Mouse (Mus musculus) adrenal gland (tissue): Measurements from ENCODE around the gene Qrich1.

Experiments used
- intact Hi-C: fragments of 180-260 bp; cut with DNase I; formaldehyde crosslinking; loops from one replicate; pipeline ENCODE4 v1.15.1; 2025
- long read RNA-seq, 2 experiments: library from polyadenylated mRNA; unstranded; transcript quantifications; one replicate each; pipeline ENCODE4 v2.0.0; 2020; ENCODE audit warnings: borderline replicate concordance in 1 of 2; ENCODE audit not compliant: insufficient replicate concordance in 1 of 2

Gene Qrich1
- long read RNA-seq, experiment 1, transcript Qrich1-202 (10 exons, 3,040 nt): major isoform, 10 of 37 reads
- long read RNA-seq, experiment 1, partial matches to known transcripts: 6 of 37 reads
- long read RNA-seq, experiment 1, other reads (novel, unspliced or antisense): 17 of 37 reads
- long read RNA-seq, experiment 2, transcript Qrich1-202 (10 exons, 3,040 nt): major isoform, 6 of 26 reads
- long read RNA-seq, experiment 2, partial matches to known transcripts: 13 of 26 reads
- long read RNA-seq, experiment 2, other reads (novel, unspliced or antisense): 6 of 26 reads

GRCm38 (mm10) chr9:108516380-108517251 is at the start of gene Qrich1:
Gene Qrich1, plus strand, starts transcription at chr9:108516806.
- intact Hi-C loops: loop anchor here (5.0 kb wide), 1 partner anchor 51 kb away; the partner anchor contains the start of genes Dalrd3 and Ndufaf3

- intact Hi-C loops: no loop called here
Measured at GRCm38 (mm10) chr9:108469430-108469829, 47.2 kb upstream of the Qrich1 start.

- intact Hi-C loops: no loop called here
Measured at GRCm38 (mm10) chr9:108469845-108470244, 46.8 kb upstream of the Qrich1 start.

DNA sequence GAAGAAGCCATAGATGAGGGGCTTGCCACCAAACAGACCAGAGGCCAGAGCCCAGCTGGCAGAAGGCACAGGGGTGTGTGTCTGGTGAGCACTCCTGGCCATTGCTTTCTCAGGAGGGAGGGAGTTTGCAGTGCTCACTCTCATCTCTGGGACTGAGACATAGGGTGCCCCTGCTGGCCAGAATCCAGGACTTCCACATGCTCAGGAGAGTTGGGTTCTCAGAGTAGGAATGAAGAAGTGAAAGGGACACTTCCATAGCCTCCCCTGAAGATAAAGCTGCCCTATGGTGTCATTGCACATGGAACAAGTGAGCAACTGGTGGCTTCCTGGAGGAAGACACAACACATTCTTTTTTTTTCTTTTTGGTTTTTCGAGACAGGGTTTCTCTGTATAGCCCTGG is 42.1 kb upstream of the Qrich1 start:
- intact Hi-C loops: no loop called here

DNA sequence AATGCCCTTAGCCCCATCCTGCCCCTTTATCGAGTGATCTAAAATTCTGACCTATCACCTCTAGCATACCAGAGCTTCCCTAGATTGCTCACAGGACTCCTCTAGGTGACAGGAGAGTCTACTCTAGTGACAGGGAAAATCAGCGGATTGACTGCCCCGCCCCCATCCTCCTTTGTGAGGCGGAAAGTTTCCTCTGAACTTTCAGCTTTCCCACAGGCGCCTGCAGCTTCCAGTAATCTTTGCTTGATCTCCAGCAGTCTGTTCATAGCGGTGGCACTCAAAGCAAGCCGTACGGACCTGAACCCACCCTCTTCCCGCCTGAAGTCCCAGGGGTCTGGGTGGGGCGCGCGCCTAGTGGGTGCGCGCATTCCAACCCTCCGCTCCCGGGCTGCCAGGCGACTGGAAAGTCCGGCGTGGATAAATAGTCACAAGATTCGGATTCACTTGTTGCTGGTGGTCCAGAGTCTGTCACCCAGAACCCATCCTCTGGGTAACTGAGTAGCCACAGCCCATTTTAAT is 37.9 kb upstream of the Qrich1 start:
- intact Hi-C loops: no loop called here

GRCm38 (mm10) chr9:108479241-108479640 is 37.4 kb upstream of the Qrich1 start:
- intact Hi-C loops: no loop called here

GRCm38 (mm10) chr9:108479721-108480351 is 36.8 kb upstream of the Qrich1 start, which contains the start of gene Lamb2:
Gene Lamb2, plus strand, starts transcription at chr9:108479736.
- intact Hi-C loops: no loop called here

DNA sequence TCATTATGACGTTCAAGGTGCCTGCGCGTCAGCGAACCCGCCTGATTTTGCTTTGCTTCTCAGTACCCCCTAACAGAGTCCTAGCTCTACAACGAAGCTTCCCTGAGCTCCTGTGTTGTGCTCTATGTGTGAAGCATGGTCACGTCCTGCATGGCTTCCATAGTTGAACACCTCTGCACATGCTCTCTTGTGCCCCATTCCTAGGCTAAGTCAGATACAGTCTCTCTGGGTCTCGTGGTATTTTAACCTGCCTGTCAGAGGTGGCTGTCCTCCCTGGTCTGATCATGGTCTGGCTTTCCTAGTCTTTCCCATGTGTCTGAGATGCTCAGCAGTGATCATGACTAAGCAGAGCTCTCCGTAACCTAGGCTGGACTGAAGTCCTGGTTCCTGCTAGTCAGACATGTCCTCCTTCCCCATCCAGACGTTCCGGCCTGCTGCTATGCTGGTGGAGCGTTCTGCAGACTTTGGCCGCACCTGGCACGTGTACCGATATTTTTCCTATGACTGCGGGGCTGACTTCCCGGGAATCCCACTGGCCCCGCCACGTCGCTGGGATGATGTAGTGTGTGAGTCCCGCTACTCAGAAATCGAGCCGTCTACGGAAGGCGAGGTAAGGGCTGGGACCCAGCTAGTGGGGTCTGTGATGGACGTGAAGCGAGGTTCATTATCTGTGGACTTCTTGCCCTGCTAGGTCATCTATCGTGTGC is 35.6 kb upstream of the Qrich1 start:
- intact Hi-C loops: no loop called here

- intact Hi-C loops: no loop called here
Measured at GRCm38 (mm10) chr9:108481520-108482210, 34.9 kb upstream of the Qrich1 start.

GRCm38 (mm10) chr9:108483051-108483790 is 33.4 kb upstream of the Qrich1 start:
- intact Hi-C loops: no loop called here

GRCm38 (mm10) chr9:108484021-108484420 is 32.6 kb upstream of the Qrich1 start:
- intact Hi-C loops: no loop called here

DNA sequence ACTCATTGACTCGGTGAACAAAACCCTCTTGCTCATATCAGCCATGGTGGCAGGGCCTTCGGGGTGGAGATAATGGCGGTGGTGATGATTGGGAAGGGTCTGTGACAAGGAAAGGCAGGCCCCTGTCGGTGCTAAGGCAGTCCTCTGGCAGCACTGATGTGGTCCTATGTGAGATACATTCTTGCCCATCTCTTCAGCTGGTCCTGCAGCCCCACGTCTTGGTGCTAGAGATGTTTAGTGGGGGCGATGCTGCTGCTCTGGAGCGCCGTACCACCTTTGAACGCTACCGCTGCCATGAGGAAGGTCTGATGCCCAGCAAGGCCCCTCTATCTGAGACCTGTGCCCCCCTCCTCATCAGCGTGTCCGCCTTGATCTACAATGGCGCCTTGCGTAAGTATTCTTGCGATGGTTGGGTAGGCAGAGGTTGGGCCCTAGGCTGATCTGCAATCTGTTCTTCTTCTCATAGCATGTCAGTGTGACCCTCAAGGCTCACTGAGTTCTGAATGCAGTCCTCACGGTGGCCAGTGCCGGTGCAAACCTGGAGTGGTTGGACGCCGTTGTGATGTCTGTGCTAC is 31.2 kb upstream of the Qrich1 start:
- intact Hi-C loops: no loop called here

- intact Hi-C loops: no loop called here
Measured at GRCm38 (mm10) chr9:108486973-108487530, 29.6 kb upstream of the Qrich1 start.

DNA sequence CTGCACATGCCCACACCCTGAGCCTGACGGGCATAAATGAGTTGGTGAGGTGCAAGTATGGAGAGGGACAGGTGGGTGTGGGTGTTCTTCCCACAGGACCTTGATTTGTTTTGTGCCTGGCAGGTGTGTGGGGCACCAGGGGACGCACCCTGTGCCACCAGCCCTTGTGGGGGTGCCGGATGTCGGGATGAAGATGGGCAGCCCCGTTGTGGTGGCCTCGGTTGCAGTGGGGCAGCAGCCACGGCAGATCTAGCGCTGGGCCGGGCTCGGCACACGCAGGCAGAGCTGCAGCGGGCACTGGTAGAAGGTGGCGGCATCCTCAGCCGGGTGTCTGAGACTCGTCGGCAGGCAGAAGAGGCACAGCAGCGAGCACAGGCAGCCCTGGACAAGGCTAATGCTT is 28.2 kb upstream of the Qrich1 start:
- intact Hi-C loops: no loop called here

DNA sequence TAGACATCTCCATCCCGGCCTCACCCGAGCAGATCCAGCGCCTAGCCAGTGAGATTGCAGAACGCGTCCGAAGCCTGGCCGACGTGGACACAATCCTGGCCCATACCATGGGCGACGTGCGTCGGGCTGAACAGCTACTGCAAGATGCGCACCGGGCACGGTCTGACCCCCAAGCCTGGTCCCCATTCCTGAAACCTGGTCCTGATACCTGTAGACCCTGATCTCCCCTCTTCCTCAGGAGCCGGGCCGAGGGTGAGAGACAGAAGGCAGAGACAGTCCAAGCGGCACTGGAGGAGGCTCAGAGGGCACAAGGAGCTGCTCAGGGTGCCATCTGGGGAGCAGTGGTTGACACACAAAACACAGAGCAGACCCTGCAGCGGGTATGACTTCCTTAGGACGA is 27.4 kb upstream of the Qrich1 start:
- intact Hi-C loops: no loop called here

- intact Hi-C loops: no loop called here
Measured at GRCm38 (mm10) chr9:108489702-108490558, 26.7 kb upstream of the Qrich1 start.

DNA sequence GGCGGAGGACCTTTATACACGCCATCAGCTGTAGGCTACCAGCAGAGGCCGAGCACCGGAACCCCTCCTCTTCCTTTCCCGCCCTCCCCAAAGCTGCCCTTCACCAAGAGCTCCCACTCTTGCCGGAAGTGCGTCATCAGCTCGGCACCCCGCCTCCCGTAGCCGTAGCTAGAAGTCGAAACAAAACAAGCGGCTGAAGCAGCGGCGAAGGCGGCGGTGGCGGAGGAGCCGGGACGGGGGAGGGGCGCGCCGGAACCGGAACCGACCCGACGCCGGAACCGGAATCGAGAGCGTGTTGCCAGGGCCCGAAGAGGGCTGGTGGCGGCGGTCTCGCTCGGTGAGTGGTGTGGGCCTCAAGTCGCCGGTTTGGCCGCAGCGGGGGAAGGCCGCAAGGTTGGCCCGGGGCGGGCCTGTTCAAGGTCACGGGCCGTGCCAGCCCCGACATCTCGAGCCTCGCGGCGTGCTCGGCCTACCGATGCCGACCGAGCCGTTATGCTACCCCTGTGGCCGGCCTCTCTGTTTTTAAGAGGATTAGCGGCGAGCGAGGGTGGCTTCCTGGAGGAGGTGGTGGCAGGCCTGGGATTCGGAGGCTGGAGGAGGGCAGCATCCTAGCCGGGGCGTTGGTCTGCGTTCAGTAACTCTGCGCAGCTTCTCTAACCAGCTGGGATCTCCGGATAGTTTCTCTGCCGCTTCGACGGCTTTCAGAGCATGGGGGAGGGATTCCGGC is 25.9 kb upstream of the Qrich1 start, which contains the start of gene Usp19:
Gene Usp19 (plus strand): TSS at position 44 of the 727 bp plus-strand sequence.
- intact Hi-C loops: no loop called here

DNA sequence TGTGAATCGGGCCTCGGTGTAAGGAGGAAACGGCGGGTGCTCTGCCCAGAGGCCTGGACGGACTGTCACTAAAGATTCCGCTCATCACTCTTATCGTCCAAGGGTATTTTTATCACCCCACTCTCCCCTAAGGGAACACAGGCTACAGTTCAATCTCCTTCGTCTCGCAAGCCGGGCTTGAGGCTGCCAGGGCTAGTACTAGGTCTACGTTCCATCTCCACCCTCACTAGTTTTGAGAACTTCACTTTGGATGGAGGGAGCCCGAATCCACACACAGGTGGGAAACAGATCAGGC is 25.4 kb upstream of the Qrich1 start:
- intact Hi-C loops: no loop called here
